Mouse (Mus musculus) lung, embryonic 14.5 days (tissue): ENCODE data around the gene Pcp4l1. TPM values are rescaled to one million over a fixed set of nuclear protein-coding genes. Genes with fewer than 3 reads are reported as not detected.
"Not testable (repeated sequence)": the region's sequence is repeated elsewhere in the genome, so short reads cannot be mapped to it uniquely, and the experiment has no call there.

ENCODE experiments used
- ATAC-seq: fragments of 200-750 bp; cut with Nextera tagmentation; 2 replicates; pipeline ENCODE4 v1.8.0; 2017; ENCODE audit warnings: mild to moderate bottlenecking, moderate TSS enrichment, moderate library complexity; ENCODE audit not compliant: insufficient read depth
- DNase-seq: peaks from one replicate; pipeline ENCODE4 v3.0.0-alpha.2; 2015
- H3K27ac ChIP-seq: fragments of 300-500 bp; sonication (generic); 2 replicates; pipeline ENCODE4 v1.5.1; 2014; ENCODE audit warnings: low read depth, mild to moderate bottlenecking, moderate library complexity
- H3K27me3 ChIP-seq: fragments of 300-500 bp; sonication (generic); 2 replicates; pipeline ENCODE4 v1.6.1; 2014; ENCODE audit warnings: low read length, control low read depth; ENCODE audit not compliant: insufficient read depth
- H3K36me3 ChIP-seq: fragments of 300-500 bp; sonication (generic); 2 replicates; pipeline ENCODE4 v1.6.1; 2014; ENCODE audit warnings: control low read depth; ENCODE audit not compliant: insufficient read depth
- H3K4me1 ChIP-seq: fragments of 300-500 bp; sonication (generic); 2 replicates; pipeline ENCODE4 v1.6.1; 2014; ENCODE audit warnings: antibody characterized with exemption, control low read depth; ENCODE audit not compliant: insufficient read depth
- H3K4me2 ChIP-seq: fragments of 300-500 bp; sonication (generic); 2 replicates; pipeline ENCODE4 v1.6.1; 2014; ENCODE audit warnings: mild to moderate bottlenecking
- H3K4me3 ChIP-seq: fragments of 300-500 bp; sonication (generic); 2 replicates; pipeline ENCODE4 v1.5.1; 2014; ENCODE audit warnings: low read depth, low read length
- H3K9ac ChIP-seq: fragments of 300-500 bp; sonication (generic); 2 replicates; pipeline ENCODE4 v1.6.1; 2014
- H3K9me3 ChIP-seq: fragments of 300-500 bp; sonication (generic); 2 replicates; pipeline ENCODE4 v1.6.1; 2016; ENCODE audit warnings: low read depth, low read length, control low read depth
- CTCF ChIP-seq: IDR thresholded peaks from 2 replicates; pipeline ENCODE4 v1.5.1; 2016; ENCODE audit warnings: antibody characterized with exemption, low read depth
- WGBS: fragments of 180-500 bp; shearing (Covaris S2); extraction: QIAGEN DNeasy Blood & Tissue Kit; methylation state at CpG from one replicate; pipeline ENCODE4 v1.1.7; 2014; 5-methylcytosine and 5-hydroxymethylcytosine counted together
- polyA plus RNA-seq: library from polyadenylated mRNA; unstranded; fragments of >200 nt; fragmentation: Nextera tagmentation; extraction: Ambion mirVana; gene quantifications from 2 replicates; pipeline ENCODE4 v1.2.1, GENCODE M21; 2014

The Pcp4l1 gene
- polyA plus RNA-seq, 1 experiment from 2014 or later: 5.7 TPM

DNA sequence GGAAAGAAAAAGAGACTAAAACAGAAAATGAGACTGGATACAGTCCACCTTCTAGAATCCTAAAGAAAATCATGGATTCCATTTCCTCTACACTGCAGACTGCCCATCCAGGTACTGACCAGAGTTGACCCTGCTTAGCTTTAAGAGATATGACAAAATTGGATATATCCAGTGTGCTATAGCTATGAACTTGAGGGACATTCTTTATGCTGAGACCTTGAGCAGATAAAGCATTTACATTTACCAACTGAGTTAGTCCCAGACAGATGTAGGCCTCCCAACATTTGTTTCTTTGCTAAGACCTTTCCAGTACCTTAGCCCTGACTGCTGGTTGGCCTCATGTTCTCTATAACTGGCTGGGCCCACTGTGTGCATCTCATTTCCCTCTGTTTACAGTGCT is 38.1 kb downstream of the Pcp4l1 start:
- no peaks in the 10 kb centered on the region for H3K9me3 ChIP-seq
- no peak overlapping the region for H3K9ac ChIP-seq
- H3K27me3 ChIP-seq: peaks cover 9% of the 10 kb centered on the region
- H3K36me3 ChIP-seq: no peaks in the 10 kb centered on the region
- no peak overlapping the region for H3K4me3 ChIP-seq
- DNase-seq: no peak
- TF ChIP-seq CTCF: no peak
- ATAC-seq: no peak
- peaks cover 9% of the 10 kb centered on the region; the same call in 1 of the 2 replicates for H3K4me1 ChIP-seq
- no peak overlapping the region for H3K4me2 ChIP-seq
- no peak overlapping the region for H3K27ac ChIP-seq

DNA sequence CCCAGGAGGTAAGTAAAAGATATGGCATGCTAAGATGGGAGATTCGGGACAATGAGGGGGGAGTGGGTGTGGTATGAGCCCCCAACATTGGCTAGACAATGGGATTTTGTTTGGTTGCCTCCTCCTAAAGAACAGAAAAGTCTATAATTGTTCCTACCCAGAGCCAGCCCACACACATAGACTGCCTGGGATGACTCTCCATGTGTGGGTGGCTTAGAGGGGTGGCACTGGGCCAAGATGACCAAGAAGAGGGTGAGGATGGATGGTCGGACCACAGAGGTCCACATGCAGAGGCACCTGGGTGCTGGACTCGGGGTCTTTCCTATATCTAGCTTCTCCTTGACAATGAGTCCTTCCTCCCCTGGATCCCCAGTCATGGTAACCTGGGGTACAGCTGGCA is 39.4 kb downstream of the Pcp4l1 start:
- WGBS: 59% methylated on average over 3 of the region's 3 CpGs

GRCm38 (mm10) chr1:171151966-171152365 is 44.1 kb downstream of the Pcp4l1 start:
- no peak for DNase-seq
- H3K36me3 ChIP-seq: no peaks in the 10 kb centered on the region
- H3K9ac ChIP-seq: no peak overlapping the region
- TF ChIP-seq CTCF: no peak
- no peak overlapping the region for H3K27ac ChIP-seq
- H3K9me3 ChIP-seq: no peaks in the 10 kb centered on the region
- WGBS: 78% methylated on average over 4 of the region's 4 CpGs
- no peak for ATAC-seq
- H3K27me3 ChIP-seq: no peaks in the 10 kb centered on the region
- H3K4me2 ChIP-seq: no peak overlapping the region
- H3K4me3 ChIP-seq: no peak overlapping the region
- H3K4me1 ChIP-seq: no peaks in the 10 kb centered on the region

More for the DNA sequence above, 39.4 kb downstream of the Pcp4l1 start:
- no peak overlapping the region for H3K4me2 ChIP-seq
- H3K9me3 ChIP-seq: no peaks in the 10 kb centered on the region
- no peak for ATAC-seq
- H3K27ac ChIP-seq: no peak overlapping the region
- no peaks in the 10 kb centered on the region for H3K36me3 ChIP-seq
- H3K4me3 ChIP-seq: no peak overlapping the region
- no peak for DNase-seq
- H3K9ac ChIP-seq: no peak overlapping the region
- no peak for TF ChIP-seq CTCF
- peaks cover 9% of the 10 kb centered on the region; the same call in 1 of the 2 replicates for H3K4me1 ChIP-seq
- H3K27me3 ChIP-seq: peaks cover 9% of the 10 kb centered on the region

DNA sequence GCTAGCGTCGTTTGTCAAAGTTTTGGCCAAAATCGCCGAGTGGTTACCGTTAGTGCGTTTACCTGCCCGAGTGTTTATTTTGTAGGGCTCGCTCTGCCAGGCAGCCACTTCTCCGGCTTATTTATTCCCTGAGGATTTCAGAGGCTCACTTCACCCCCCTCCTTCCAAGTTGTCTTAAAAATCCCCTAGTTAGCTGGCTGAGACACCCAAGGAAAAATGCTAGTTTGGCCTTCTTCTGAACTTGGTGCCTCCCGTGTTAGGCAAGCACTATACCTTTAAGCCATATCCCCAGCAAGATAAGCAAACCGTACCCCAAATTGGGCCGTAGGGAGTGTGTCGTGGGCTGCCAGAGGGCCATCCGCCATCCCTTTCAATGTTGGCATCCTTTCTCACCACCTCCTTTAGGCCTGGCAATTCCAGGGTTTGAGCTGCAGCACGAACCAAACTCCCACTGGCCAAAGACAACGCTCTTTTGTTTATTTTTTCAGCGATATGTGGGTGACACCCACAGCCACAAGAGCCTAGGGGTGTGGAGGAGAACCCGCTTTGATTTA is 45.2 kb downstream of the Pcp4l1 start:
- no peak for TF ChIP-seq CTCF
- 2% methylated on average over 18 of the region's 18 CpGs for WGBS
- DNase-seq: peak; percentile 39
- no peaks in the 10 kb centered on the region for H3K36me3 ChIP-seq
- peak overlapping the region; percentile 71 for H3K4me2 ChIP-seq
- H3K27me3 ChIP-seq: no peaks in the 10 kb centered on the region
- H3K4me3 ChIP-seq: peak overlapping the region; percentile 79
- no peaks in the 10 kb centered on the region for H3K9me3 ChIP-seq
- H3K9ac ChIP-seq: peak overlapping the region; percentile 88
- H3K27ac ChIP-seq: peak overlapping the region; percentile 78
- peak; percentile 21; the same call in 1 of the 2 replicates for ATAC-seq
- H3K4me1 ChIP-seq: no peaks in the 10 kb centered on the region

DNA sequence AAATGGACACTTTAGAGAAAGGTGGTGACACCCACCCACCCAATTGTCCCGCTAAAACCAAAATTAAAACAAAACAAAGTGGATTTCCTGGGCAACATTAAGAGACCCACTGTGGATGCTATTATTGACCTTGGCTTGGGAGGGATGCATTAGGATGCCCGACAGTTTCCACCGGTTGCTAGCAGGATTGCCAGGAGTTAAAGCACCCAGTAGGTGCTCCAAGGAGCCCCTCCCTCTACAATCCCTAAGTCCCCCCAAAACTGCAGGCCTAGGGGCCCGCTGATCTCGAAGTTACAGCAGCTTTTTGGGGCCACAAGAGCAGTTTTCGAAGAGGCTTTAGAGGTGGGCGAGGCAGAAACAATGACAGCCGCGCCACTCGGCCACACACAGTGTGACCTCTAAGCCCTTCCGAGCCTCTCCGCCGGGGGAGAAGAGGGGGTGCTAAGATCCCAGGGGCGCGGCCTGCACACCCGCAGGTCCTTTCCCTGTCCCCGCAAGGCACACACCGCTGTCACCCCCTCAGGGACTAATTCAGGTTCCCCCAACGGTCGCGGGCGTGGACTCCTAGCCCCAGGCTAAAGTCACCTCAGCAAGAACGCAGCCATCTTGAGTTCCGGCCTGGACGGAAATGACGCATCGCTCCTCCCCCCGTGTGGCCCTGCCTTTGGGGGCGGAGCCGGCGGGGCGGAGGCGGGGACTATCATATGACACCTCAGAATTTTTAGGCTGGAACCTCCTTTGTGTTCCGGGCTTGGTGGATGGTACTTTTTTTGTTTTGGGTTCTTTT is 45.9 kb downstream of the Pcp4l1 start, which contains the start of the genes Sdhc and Mpz:
Gene Sdhc, minus strand, starts transcription at position 630 of the 787 bp plus-strand sequence.
Gene Mpz, plus strand, starts transcription at position 738 of the 787 bp plus-strand sequence.
- Histone ChIP-seq H3K27ac (peak within 1 kb of the TSS; percentile 78), H3K27me3 (no peaks in the 10 kb centered on the region), H3K9ac (peak within 1 kb of the TSS; percentile 88), H3K4me1 (no peaks in the 10 kb centered on the region), H3K4me2 (peak within 1 kb of the TSS; percentile 85), H3K9me3 (no peaks in the 10 kb centered on the region), H3K36me3 (0 out of 2 replicates have a peak, but pooled peaks cover 3% of the 10 kb centered on the region), H3K4me3 (peak within 1 kb of the TSS; percentile 79)
- ATAC-seq (peak; percentile 97), DNase-seq (peak; percentile 98)
- under 1% methylated on average over 34 of the region's 34 CpGs for WGBS
- no peak for TF ChIP-seq CTCF

GRCm38 (mm10) chr1:171142981-171143380 is 53.1 kb downstream of the Pcp4l1 start:
- H3K4me2 ChIP-seq, H3K27me3 ChIP-seq, ATAC-seq, H3K9ac ChIP-seq, H3K4me3 ChIP-seq, H3K9me3 ChIP-seq, DNase-seq, H3K27ac ChIP-seq, H3K4me1 ChIP-seq: not testable (repeated sequence)
- 87% methylated on average over 9 of the region's 11 CpGs for WGBS
- H3K36me3 ChIP-seq: peaks cover 64% of the 10 kb centered on the region

GRCm38 (mm10) chr1:171137486-171138155 is 58.4 kb downstream of the Pcp4l1 start:
- not testable (repeated sequence) for H3K27ac ChIP-seq, H3K4me1 ChIP-seq, H3K9ac ChIP-seq, ATAC-seq, H3K27me3 ChIP-seq, DNase-seq, H3K4me3 ChIP-seq, H3K4me2 ChIP-seq, H3K9me3 ChIP-seq
- 91% methylated on average over 8 of the region's 8 CpGs for WGBS
- peaks cover 92% of the 10 kb centered on the region for H3K36me3 ChIP-seq
